Mouse (Mus musculus) myocyte (in vitro differentiated cells): Measurements from ENCODE around the gene Rab5b.

Source experiments
- E2F4 ChIP-seq: IDR thresholded peaks from one replicate; pipeline ENCODE4 v1.6.1; 2011; ENCODE audit warnings: mild to moderate bottlenecking, control low read depth, moderate library complexity; ENCODE audit not compliant: insufficient read depth
- MAX ChIP-seq: IDR thresholded peaks from one replicate; pipeline ENCODE4 v1.6.1; 2011; ENCODE audit warnings: low read depth, mild to moderate bottlenecking, control low read depth
- MYOD1 ChIP-seq, 3 experiments: IDR thresholded peaks; one replicate each; pipeline ENCODE4 v1.6.1; 2011; ENCODE audit warnings: control low read depth in 2 of 3, low read depth in 2 of 3, mild to moderate bottlenecking in 2 of 3, moderate library complexity in 1 of 3; ENCODE audit not compliant: insufficient read length in 2 of 3, control insufficient read depth in 1 of 3
- MYOG ChIP-seq, 3 experiments: IDR thresholded peaks; one replicate each; pipeline ENCODE4 v1.6.1; 2011; ENCODE audit warnings: control low read depth in 2 of 3, low read depth in 2 of 3, mild to moderate bottlenecking in 2 of 3; ENCODE audit not compliant: insufficient read length in 2 of 3, control insufficient read depth in 1 of 3, insufficient read depth in 1 of 3
- POLR2A ChIP-seq: IDR thresholded peaks from one replicate; pipeline ENCODE4 v1.6.1; 2011; ENCODE audit warnings: low read depth, mild to moderate bottlenecking, control low read depth, moderate library complexity; ENCODE audit not compliant: insufficient read length
- REST ChIP-seq: IDR thresholded peaks from one replicate; pipeline ENCODE4 v1.6.1; 2011; ENCODE audit warnings: mild to moderate bottlenecking, control low read depth, moderate library complexity; ENCODE audit not compliant: insufficient read depth, insufficient read length
- TCF12 ChIP-seq: IDR thresholded peaks from one replicate; pipeline ENCODE4 v1.6.1; 2011; ENCODE audit warnings: mild to moderate bottlenecking, control low read depth; ENCODE audit not compliant: poor library complexity, insufficient read depth, severe bottlenecking
- USF1 ChIP-seq: IDR thresholded peaks from one replicate; pipeline ENCODE4 v1.6.1; 2011; ENCODE audit warnings: low read depth, mild to moderate bottlenecking, control low read depth, moderate library complexity

DNA sequence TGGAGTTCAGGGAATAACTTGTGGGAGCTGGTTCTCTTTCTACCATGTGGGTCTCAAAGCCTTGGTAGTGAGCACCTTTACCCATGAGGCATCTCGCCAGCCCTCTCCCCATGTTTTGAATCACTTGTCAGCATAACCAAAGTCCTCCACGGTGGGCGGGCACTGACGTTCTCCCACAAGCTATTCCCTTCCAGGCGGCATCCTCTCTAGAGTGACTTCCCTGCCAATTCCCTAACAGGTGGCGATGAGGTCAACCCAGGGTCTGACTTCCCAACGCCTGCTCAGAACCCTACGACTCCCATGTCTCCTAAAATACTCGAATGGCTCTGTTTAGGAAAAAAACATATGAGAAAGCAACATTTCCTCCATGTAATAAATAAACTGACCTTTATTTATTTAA is 38.2 kb downstream of the Rab5b start:
- TF ChIP-seq USF1: no peak
- TF ChIP-seq POLR2A: no peak
- no peak for TF ChIP-seq MAX
- TF ChIP-seq MYOD1 (IDR thresholded peaks at IDR 0.05; ENCODE audit: control insufficient read depth in 1 of 3, insufficient read length in 2 of 3, low read depth in 2 of 3): peak; percentile 38 to 79 (median 73)
- no peak for TF ChIP-seq TCF12
- peak in 2 of 3 experiments; percentile 57 to 76 for TF ChIP-seq MYOG (IDR thresholded peaks at IDR 0.05; ENCODE audit: control insufficient read depth in 1 of 3, insufficient read depth in 1 of 3, insufficient read length in 2 of 3, low read depth in 2 of 3)
- no peak for TF ChIP-seq REST
- no peak for TF ChIP-seq E2F4
